Mouse (Mus musculus): ENCODE measurements around the gene Hils1. TPM values are rescaled to one million over a fixed set of nuclear protein-coding genes. Genes with fewer than 3 reads are reported as not detected.

Gene Hils1
- total RNA-seq, 2 experiments from 2014 or later, result not detected

- TF ChIP-seq CTCF (IDR thresholded peaks at IDR 0.05), result peak; percentile 72
- Histone ChIP-seq H3K4me3 (peak within 1 kb of the TSS; percentile 71), H3K27ac (peak within 1 kb of the TSS; percentile 98)
- peak; percentile 93 to 94 for DNase-seq (ENCODE audit: extremely low spot score in 1 of 2, low spot score in 2 of 2)
- intact Hi-C loops (cut with DNase I), result loop anchor here (2.0 to 10.0 kb wide), 2 partner anchors 50 to 666 kb away; partner anchors contain the start of genes Ankrd40, Luc7l3 and Pdk2
Observed at GRCm38 (mm10) chr11:94990749-94991577, 23.6 kb downstream of the Hils1 start, which contains the start of gene Ppp1r9b. Gene Ppp1r9b, plus strand, starts transcription at chr11:94991035.

GRCm38 (mm10) chr11:94991641-94992479 is 24.5 kb downstream of the Hils1 start:
- peak in 1 of 2 experiments; percentile 57 for DNase-seq (ENCODE audit: extremely low spot score in 1 of 2, low spot score in 2 of 2)
- no peak for TF ChIP-seq CTCF (IDR thresholded peaks at IDR 0.05)
- Histone ChIP-seq H3K27ac (peak overlapping the region; percentile 98), H3K4me3 (peak overlapping the region; percentile 71)
- intact Hi-C loops (cut with DNase I), result loop anchor here (2.0 to 10.0 kb wide), 2 partner anchors 49 to 667 kb away; partner anchors contain the start of genes Ankrd40, Luc7l3 and Pdk2

- Histone ChIP-seq H3K4me3 (peak overlapping the region; percentile 71), H3K27ac (peak overlapping the region; percentile 98)
- DNase-seq (ENCODE audit: extremely low spot score in 1 of 2, low spot score in 2 of 2), result no peak
- TF ChIP-seq CTCF (IDR thresholded peaks at IDR 0.05), result no peak
- intact Hi-C loops (cut with DNase I), result loop anchor here (10.0 kb wide), 1 partner anchor 668 kb away; the partner anchor contains the start of genes Ankrd40 and Luc7l3
Observed at GRCm38 (mm10) chr11:94992480-94992753, 25.0 kb downstream of the Hils1 start.

GRCm38 (mm10) chr11:94992754-94993606 is 25.6 kb downstream of the Hils1 start:
- peak; percentile 50 to 61 for DNase-seq (ENCODE audit: extremely low spot score in 1 of 2, low spot score in 2 of 2)
- intact Hi-C loops (cut with DNase I), result loop anchor here (10.0 kb wide), 1 partner anchor 668 kb away; the partner anchor contains the start of genes Ankrd40 and Luc7l3
- peak overlapping the region; percentile 98 for H3K27ac ChIP-seq
- TF ChIP-seq CTCF (IDR thresholded peaks at IDR 0.05), result no peak
- H3K4me3 ChIP-seq, result peak overlapping the region; percentile 71

GRCm38 (mm10) chr11:94994208-94994814 is 26.9 kb downstream of the Hils1 start:
- TF ChIP-seq CTCF (IDR thresholded peaks at IDR 0.05), result no peak
- Histone ChIP-seq H3K27ac (peak overlapping the region; percentile 98), H3K4me3 (peak overlapping the region; percentile 71)
- DNase-seq (ENCODE audit: extremely low spot score in 1 of 2, low spot score in 2 of 2), result no peak
- intact Hi-C loops (cut with DNase I), result loop anchor here (10.0 kb wide), 1 partner anchor 670 kb away; the partner anchor contains the start of genes Ankrd40 and Luc7l3

GRCm38 (mm10) chr11:94994947-94995772 is 27.8 kb downstream of the Hils1 start:
- H3K27ac ChIP-seq, result no peak overlapping the region
- intact Hi-C loops (cut with DNase I), result loop anchor here (10.0 kb wide), 1 partner anchor 670 kb away; the partner anchor contains the start of genes Ankrd40 and Luc7l3
- TF ChIP-seq CTCF (IDR thresholded peaks at IDR 0.05), result no peak
- peak overlapping the region; percentile 71 for H3K4me3 ChIP-seq
- no peak for DNase-seq (ENCODE audit: extremely low spot score in 1 of 2, low spot score in 2 of 2)

- TF ChIP-seq CTCF (IDR thresholded peaks at IDR 0.05), result no peak
- Histone ChIP-seq H3K4me3 (no peak overlapping the region), H3K27ac (no peak overlapping the region)
- intact Hi-C loops (cut with DNase I), result loop anchor here (10.0 kb wide), 1 partner anchor 671 kb away; the partner anchor contains the start of genes Ankrd40 and Luc7l3
- DNase-seq (ENCODE audit: extremely low spot score in 1 of 2, low spot score in 2 of 2), result no peak
Observed at GRCm38 (mm10) chr11:94996101-94996500, 28.7 kb downstream of the Hils1 start.

- H3K27ac ChIP-seq, result no peak overlapping the region
- no peak for TF ChIP-seq CTCF (IDR thresholded peaks at IDR 0.05)
- no peak overlapping the region for H3K4me3 ChIP-seq
- intact Hi-C loops (cut with DNase I), result loop anchor here (10.0 kb wide), 1 partner anchor 672 kb away; the partner anchor contains the start of genes Ankrd40 and Luc7l3
- no peak for DNase-seq (ENCODE audit: extremely low spot score in 1 of 2, low spot score in 2 of 2)
Observed at GRCm38 (mm10) chr11:94996984-94997383, 29.6 kb downstream of the Hils1 start.

GRCm38 (mm10) chr11:94997596-94997995 is 30.2 kb downstream of the Hils1 start:
- no peak for DNase-seq (ENCODE audit: extremely low spot score in 1 of 2, low spot score in 2 of 2)
- TF ChIP-seq CTCF (IDR thresholded peaks at IDR 0.05), result no peak
- intact Hi-C loops (cut with DNase I), result loop anchor here (10.0 kb wide), 1 partner anchor 673 kb away; the partner anchor contains the start of genes Ankrd40 and Luc7l3
- peak overlapping the region; percentile 21 for H3K27ac ChIP-seq
- H3K4me3 ChIP-seq, result no peak overlapping the region
